Mouse (Mus musculus) hindbrain, embryonic 16.5 days (tissue): ENCODE measurements around the gene Zfp683. TPM values are rescaled to one million over a fixed set of nuclear protein-coding genes. Genes with fewer than 3 reads are reported as not detected.
A peak's percentile ranks its signal among the peaks of the same experiment; 100 is the strongest.

ENCODE experiments used
- ATAC-seq: fragments of 200-750 bp; cut with Nextera tagmentation; 2 replicates; pipeline ENCODE4 v1.8.0; 2017; ENCODE audit warnings: moderate TSS enrichment, moderate library complexity
- H3K27ac ChIP-seq: fragments of 300-500 bp; sonication (generic); 2 replicates; pipeline ENCODE4 v1.5.1; 2014; ENCODE audit warnings: low read depth, mild to moderate bottlenecking, control low read depth, low read length, moderate library complexity
- H3K27me3 ChIP-seq: fragments of 300-500 bp; sonication (generic); replicated peaks from 2 replicates; pipeline ENCODE4 v1.6.1; 2014; ENCODE audit warnings: low read length; ENCODE audit not compliant: control insufficient read depth, insufficient read depth
- H3K36me3 ChIP-seq: fragments of 300-500 bp; sonication (generic); 2 replicates; pipeline ENCODE4 v1.6.1; 2014; ENCODE audit warnings: mild to moderate bottlenecking, low read length, moderate library complexity, mixed read lengths; ENCODE audit not compliant: control insufficient read depth, insufficient read depth
- H3K4me1 ChIP-seq: fragments of 300-500 bp; sonication (generic); 2 replicates; pipeline ENCODE4 v1.6.1; 2014; ENCODE audit warnings: low read depth, low read length; ENCODE audit not compliant: control insufficient read depth, insufficient read depth
- H3K4me2 ChIP-seq: fragments of 300-500 bp; sonication (generic); 2 replicates; pipeline ENCODE4 v1.6.1; 2014; ENCODE audit warnings: mild to moderate bottlenecking, low read length, control low read depth, moderate library complexity
- H3K4me3 ChIP-seq: fragments of 300-500 bp; sonication (generic); 2 replicates; pipeline ENCODE4 v1.5.1; 2014; ENCODE audit warnings: mild to moderate bottlenecking, low read length, control low read depth, moderate library complexity
- H3K9ac ChIP-seq: fragments of 300-500 bp; sonication (generic); 2 replicates; pipeline ENCODE4 v1.6.1; 2014; ENCODE audit warnings: low read depth, mild to moderate bottlenecking, control low read depth, low read length, moderate library complexity
- H3K9me3 ChIP-seq: fragments of 300-500 bp; sonication (generic); 2 replicates; pipeline ENCODE4 v1.6.1; 2014; ENCODE audit warnings: mild to moderate bottlenecking, low read length, moderate library complexity; ENCODE audit not compliant: control insufficient read depth
- WGBS: fragments of 180-500 bp; shearing (Covaris S2); extraction: QIAGEN DNeasy Blood & Tissue Kit; methylation state at CpG from one replicate; pipeline ENCODE4 v1.1.7; 2014; 5-methylcytosine and 5-hydroxymethylcytosine counted together
- polyA plus RNA-seq: library from polyadenylated mRNA; unstranded; fragments of >200 nt; fragmentation: Nextera tagmentation; extraction: Ambion mirVana; gene quantifications from 2 replicates; pipeline ENCODE4 v1.2.1, GENCODE M21; 2015

Gene Zfp683
- polyA plus RNA-seq, 1 experiment from 2014 or later, result not detected

GRCm38 (mm10) chr4:134041317-134042123 lies 12.1 kb upstream of the Zfp683 start:
- Histone ChIP-seq H3K9ac (no peak overlapping the region), H3K4me2 (no peak overlapping the region), H3K4me3 (no peak overlapping the region), H3K9me3 (no peaks in the 10 kb centered on the region), H3K27me3 (no peaks in the 10 kb centered on the region), H3K27ac (no peak overlapping the region), H3K36me3 (no peaks in the 10 kb centered on the region), H3K4me1 (no peaks in the 10 kb centered on the region)
- WGBS, result 46% methylated on average over 9 of the region's 9 CpGs
- no peak for ATAC-seq

DNA sequence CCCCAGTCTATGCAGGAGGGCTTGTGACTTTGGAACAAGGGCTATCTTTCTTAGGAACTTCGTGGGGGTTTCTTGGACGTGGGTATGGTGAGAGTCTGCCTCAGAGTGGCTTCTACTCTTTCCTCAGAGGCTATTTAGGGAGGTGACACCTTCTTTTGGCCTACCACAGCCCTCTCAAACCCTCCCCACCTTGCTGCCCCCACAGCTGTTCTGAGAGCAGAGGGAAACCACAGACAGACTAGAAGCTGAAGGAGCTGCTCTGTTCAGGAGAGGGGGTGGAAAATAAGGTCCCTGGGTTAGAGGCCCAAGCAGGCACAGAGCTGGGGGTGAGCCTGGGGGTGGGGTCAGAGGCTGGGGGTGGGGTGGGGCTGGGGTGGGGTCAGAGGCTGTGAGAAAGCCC lies 10.6 kb upstream of the Zfp683 start:
- Histone ChIP-seq H3K36me3 (no peaks in the 10 kb centered on the region), H3K4me3 (no peak overlapping the region), H3K27me3 (no peaks in the 10 kb centered on the region), H3K27ac (no peak overlapping the region), H3K4me1 (no peaks in the 10 kb centered on the region), H3K4me2 (no peak overlapping the region), H3K9ac (no peak overlapping the region), H3K9me3 (no peaks in the 10 kb centered on the region)
- WGBS, result 61% methylated on average over 2 of the region's 2 CpGs
- no peak for ATAC-seq

DNA sequence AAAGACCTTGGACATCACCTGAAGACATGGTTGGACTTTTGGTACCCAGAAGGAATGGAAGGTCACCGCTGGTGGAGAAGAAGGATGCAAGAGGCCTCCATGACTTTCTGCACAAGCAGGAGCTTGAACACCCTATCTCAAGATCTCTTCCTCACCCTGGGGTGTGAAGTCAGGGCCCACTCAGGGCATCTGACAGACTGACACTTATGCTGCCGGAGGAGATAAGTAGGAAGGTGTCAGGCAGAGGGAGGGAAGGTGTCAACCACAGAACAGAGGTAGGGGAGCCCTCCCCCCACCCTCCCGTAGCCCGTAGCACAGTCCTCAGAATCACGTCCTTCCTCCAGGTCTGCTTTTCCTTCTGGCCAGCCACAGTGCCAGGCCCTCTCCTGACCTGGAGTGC lies 6.0 kb upstream of the Zfp683 start:
- no peak overlapping the region for H3K4me3 ChIP-seq
- peaks cover 2% of the 10 kb centered on the region for H3K4me1 ChIP-seq
- no peak overlapping the region for H3K4me2 ChIP-seq
- WGBS, result 88% methylated on average over 5 of the region's 5 CpGs
- H3K36me3 ChIP-seq, result no peaks in the 10 kb centered on the region
- H3K9ac ChIP-seq, result no peak overlapping the region
- no peaks in the 10 kb centered on the region for H3K9me3 ChIP-seq
- ATAC-seq, result no peak
- no peak overlapping the region for H3K27ac ChIP-seq
- no peaks in the 10 kb centered on the region for H3K27me3 ChIP-seq

- no peak overlapping the region for H3K27ac ChIP-seq
- H3K27me3 ChIP-seq, result no peaks in the 10 kb centered on the region
- no peaks in the 10 kb centered on the region for H3K9me3 ChIP-seq
- H3K9ac ChIP-seq, result no peak overlapping the region
- H3K4me2 ChIP-seq, result no peak overlapping the region
- WGBS, result 82% methylated on average over 5 of the region's 5 CpGs
- ATAC-seq, result no peak
- no peak overlapping the region for H3K4me3 ChIP-seq
- H3K4me1 ChIP-seq, result peaks cover 4% of the 10 kb centered on the region
- H3K36me3 ChIP-seq, result no peaks in the 10 kb centered on the region
These were observed 1.7 kb upstream of the Zfp683 start for GRCm38 (mm10) chr4:134051912-134052311.

DNA sequence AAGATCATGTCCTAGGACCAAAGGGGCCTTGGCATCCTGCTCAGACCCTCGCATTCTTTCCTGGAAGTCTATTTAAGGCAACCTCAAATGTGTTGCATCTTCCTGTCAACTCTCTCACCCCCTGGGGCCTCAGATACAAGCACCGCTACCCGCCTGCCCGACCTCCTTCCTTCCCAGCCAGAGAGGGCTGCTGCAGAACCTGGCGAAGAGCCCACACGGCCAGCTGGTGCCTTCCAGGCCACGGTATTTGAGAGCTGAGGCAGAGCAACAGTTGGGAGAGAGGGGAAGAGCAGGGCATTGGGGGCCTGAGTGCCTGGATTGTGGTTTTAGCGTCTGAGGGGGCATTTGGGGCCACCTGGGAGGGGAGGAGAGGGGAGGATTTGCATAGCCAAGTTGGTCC lies 1.1 kb upstream of the Zfp683 start:
- H3K36me3 ChIP-seq, result no peaks in the 10 kb centered on the region
- ATAC-seq, result no peak
- H3K4me1 ChIP-seq, result peaks cover 4% of the 10 kb centered on the region
- H3K9me3 ChIP-seq, result no peaks in the 10 kb centered on the region
- WGBS, result 23% methylated on average over 8 of the region's 8 CpGs
- no peak overlapping the region for H3K9ac ChIP-seq
- H3K4me2 ChIP-seq, result no peak overlapping the region
- no peaks in the 10 kb centered on the region for H3K27me3 ChIP-seq
- no peak overlapping the region for H3K27ac ChIP-seq
- no peak overlapping the region for H3K4me3 ChIP-seq

- peak overlapping the region; percentile 15; the same call in 1 of the 2 replicates for H3K4me2 ChIP-seq
- ATAC-seq, result no peak
- no peaks in the 10 kb centered on the region for H3K4me1 ChIP-seq
- H3K27ac ChIP-seq, result no peak overlapping the region
- H3K9me3 ChIP-seq, result no peaks in the 10 kb centered on the region
- no peaks in the 10 kb centered on the region; the same call in none of the 2 replicates for H3K27me3 ChIP-seq
- no peaks in the 10 kb centered on the region for H3K36me3 ChIP-seq
- no peak overlapping the region for H3K9ac ChIP-seq
- no peak overlapping the region for H3K4me3 ChIP-seq
- WGBS, result 31% methylated on average over 14 of the region's 14 CpGs
These were observed 4.6 kb downstream of the Zfp683 start for GRCm38 (mm10) chr4:134058166-134058715.

DNA sequence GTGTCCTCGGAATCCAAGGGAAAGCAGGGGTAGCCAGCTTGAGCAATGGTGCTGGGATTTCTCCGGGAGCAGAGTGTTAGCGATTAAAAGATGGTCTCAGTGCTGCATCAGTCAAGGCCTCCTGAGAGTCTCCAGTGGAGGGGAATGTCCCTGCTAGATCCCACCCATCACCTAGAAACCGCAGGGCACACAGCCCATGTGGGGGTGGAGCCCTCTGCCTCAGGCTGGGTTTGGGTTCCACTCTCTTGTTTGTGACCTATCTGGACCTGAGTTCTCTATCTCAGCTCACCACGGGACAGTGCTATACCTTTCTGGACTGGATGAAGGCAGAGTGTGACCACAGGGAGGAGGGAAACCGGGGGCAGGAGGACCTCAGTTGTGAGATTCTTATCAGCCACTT lies 5.3 kb downstream of the Zfp683 start:
- Histone ChIP-seq H3K4me2 (no peak overlapping the region; the same call in 1 of the 2 replicates), H3K4me1 (no peaks in the 10 kb centered on the region), H3K27me3 (no peaks in the 10 kb centered on the region; the same call in none of the 2 replicates), H3K4me3 (no peak overlapping the region), H3K9me3 (no peaks in the 10 kb centered on the region), H3K9ac (no peak overlapping the region), H3K36me3 (no peaks in the 10 kb centered on the region), H3K27ac (no peak overlapping the region)
- 84% methylated on average over 6 of the region's 6 CpGs for WGBS
- no peak for ATAC-seq

DNA sequence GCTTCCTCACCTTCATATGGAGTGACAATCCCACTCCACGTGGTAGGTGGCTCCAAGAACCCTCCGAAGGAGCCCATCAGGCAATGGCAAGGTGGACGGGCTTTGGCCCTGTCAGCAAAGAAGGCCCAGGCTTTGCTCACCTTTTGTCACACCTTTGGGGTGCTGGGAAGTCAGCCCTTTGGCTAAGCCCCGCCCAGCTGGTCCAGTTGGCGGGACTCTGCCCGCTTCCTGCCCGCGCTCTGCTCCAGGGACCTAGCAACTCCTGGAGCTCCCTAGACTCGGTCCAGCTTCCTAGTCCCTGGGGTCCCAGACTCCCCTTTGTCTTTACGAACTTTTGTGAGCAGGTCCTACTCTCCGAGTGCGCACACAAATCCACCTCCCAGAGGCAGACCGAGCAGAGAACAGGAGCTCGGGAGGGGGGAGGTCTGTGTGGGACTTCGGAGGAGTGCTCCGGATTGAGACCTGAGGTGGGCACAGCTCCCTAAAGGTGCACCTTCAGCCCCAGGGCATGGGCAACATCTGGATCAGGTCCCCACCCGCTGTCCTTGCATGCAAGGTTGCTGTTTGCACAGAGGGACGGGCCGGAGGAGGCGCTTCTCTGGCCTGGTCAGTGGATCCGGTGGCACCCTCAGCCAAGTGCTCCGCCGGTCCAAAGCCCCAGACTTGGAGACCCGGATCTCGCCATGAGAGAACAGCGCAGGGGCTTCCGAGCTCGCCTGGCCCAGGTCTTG lies 6.7 kb downstream of the Zfp683 start, which contains the start of gene Crybg2:
Crybg2 (plus strand) TSS at position 681 of the 731 bp plus-strand sequence.
- no peaks in the 10 kb centered on the region for H3K4me1 ChIP-seq
- no peak within 1 kb of the TSS for H3K4me3 ChIP-seq
- no peaks in the 10 kb centered on the region for H3K36me3 ChIP-seq
- no peak for ATAC-seq
- H3K27ac ChIP-seq, result no peak within 1 kb of the TSS
- 52% methylated on average over 28 of the region's 28 CpGs for WGBS
- no peaks in the 10 kb centered on the region for H3K9me3 ChIP-seq
- no peak within 1 kb of the TSS for H3K9ac ChIP-seq
- no peak within 1 kb of the TSS for H3K4me2 ChIP-seq
- H3K27me3 ChIP-seq, result peaks cover 3% of the 10 kb centered on the region

- no peaks in the 10 kb centered on the region for H3K4me1 ChIP-seq
- ATAC-seq, result no peak
- H3K27me3 ChIP-seq, result peaks cover 8% of the 10 kb centered on the region
- no peak overlapping the region for H3K27ac ChIP-seq
- H3K9me3 ChIP-seq, result no peaks in the 10 kb centered on the region
- H3K4me2 ChIP-seq, result no peak overlapping the region
- 64% methylated on average over 18 of the region's 18 CpGs for WGBS
- no peaks in the 10 kb centered on the region for H3K36me3 ChIP-seq
- H3K4me3 ChIP-seq, result no peak overlapping the region
- no peak overlapping the region for H3K9ac ChIP-seq
These were observed 7.7 kb downstream of the Zfp683 start for GRCm38 (mm10) chr4:134061166-134061830.
